Mouse (Mus musculus): Measurements from ENCODE around the gene Tmem229b.

Gene Tmem229b

GRCm38 (mm10) chr12:79022882-79023281, 15.5 kb upstream of the Tmem229b start:
- no peak for TF ChIP-seq GATA4 (IDR thresholded peaks at IDR 0.05; ENCODE audit: insufficient replicate concordance, low read length)

- TF ChIP-seq GATA4 (IDR thresholded peaks at IDR 0.05; ENCODE audit: insufficient replicate concordance, low read length) = no peak
Observed at GRCm38 (mm10) chr12:79021902-79022301, 14.5 kb upstream of the Tmem229b start.

- TF ChIP-seq GATA4 (IDR thresholded peaks at IDR 0.05; ENCODE audit: insufficient replicate concordance, low read length) = no peak
Observed at GRCm38 (mm10) chr12:79017994-79018399, 10.6 kb upstream of the Tmem229b start.

- TF ChIP-seq GATA4 (IDR thresholded peaks at IDR 0.05; ENCODE audit: insufficient replicate concordance, low read length) = no peak
Observed at GRCm38 (mm10) chr12:79016109-79016508, 8.7 kb upstream of the Tmem229b start.

GRCm38 (mm10) chr12:79010569-79010968, 3.1 kb upstream of the Tmem229b start:
- TF ChIP-seq GATA4 (IDR thresholded peaks at IDR 0.05; ENCODE audit: insufficient replicate concordance, low read length) = no peak

GRCm38 (mm10) chr12:79006478-79007125, 825 bp downstream of the Tmem229b start:
- peak; percentile 49; the same call in 1 of the 2 replicates for TF ChIP-seq GATA4 (IDR thresholded peaks at IDR 0.05; ENCODE audit: insufficient replicate concordance, low read length)

- TF ChIP-seq GATA4 (IDR thresholded peaks at IDR 0.05; ENCODE audit: insufficient replicate concordance, low read length) = no peak
Observed at GRCm38 (mm10) chr12:79006076-79006475, 1.4 kb downstream of the Tmem229b start.

GRCm38 (mm10) chr12:79005456-79005855, 2.0 kb downstream of the Tmem229b start:
- no peak for TF ChIP-seq GATA4 (IDR thresholded peaks at IDR 0.05; ENCODE audit: insufficient replicate concordance, low read length)

GRCm38 (mm10) chr12:79002978-79003377, 4.4 kb downstream of the Tmem229b start:
- no peak for TF ChIP-seq GATA4 (IDR thresholded peaks at IDR 0.05; ENCODE audit: insufficient replicate concordance, low read length)

- no peak for TF ChIP-seq GATA4 (IDR thresholded peaks at IDR 0.05; ENCODE audit: insufficient replicate concordance, low read length)
Observed at GRCm38 (mm10) chr12:79002406-79002805, 5.0 kb downstream of the Tmem229b start.

GRCm38 (mm10) chr12:78996711-78997110, 10.7 kb downstream of the Tmem229b start:
- TF ChIP-seq GATA4 (IDR thresholded peaks at IDR 0.05; ENCODE audit: insufficient replicate concordance, low read length) = no peak

- no peak for TF ChIP-seq GATA4 (IDR thresholded peaks at IDR 0.05; ENCODE audit: insufficient replicate concordance, low read length)
Observed at GRCm38 (mm10) chr12:78996271-78996670, 11.2 kb downstream of the Tmem229b start.

GRCm38 (mm10) chr12:78987581-78988081, 19.8 kb downstream of the Tmem229b start:
- no peak for TF ChIP-seq GATA4 (IDR thresholded peaks at IDR 0.05; ENCODE audit: insufficient replicate concordance, low read length)

GRCm38 (mm10) chr12:78984035-78984432, 23.4 kb downstream of the Tmem229b start:
- TF ChIP-seq GATA4 (IDR thresholded peaks at IDR 0.05; ENCODE audit: insufficient replicate concordance, low read length) = no peak

- TF ChIP-seq GATA4 (IDR thresholded peaks at IDR 0.05; ENCODE audit: insufficient replicate concordance, low read length) = no peak
Observed at GRCm38 (mm10) chr12:78983296-78984034, 24.0 kb downstream of the Tmem229b start.
